Mouse (Mus musculus) intestine, embryonic 14.5 days (tissue): Measurements from ENCODE around the gene Atn1. TPM values are rescaled to one million over a fixed set of nuclear protein-coding genes. Genes with fewer than 3 reads are reported as not detected.

Experiments
- ATAC-seq: fragments of 200-750 bp; cut with Nextera tagmentation; replicated peaks from 2 replicates; pipeline ENCODE4 v1.8.0; 2017; ENCODE audit warnings: low read depth, moderate number of reproducible peaks, moderate TSS enrichment, moderate library complexity; ENCODE audit not compliant: low FRiP score, low TSS enrichment
- DNase-seq: peaks from one replicate; pipeline ENCODE4 v3.0.0-alpha.2; 2018; ENCODE audit warnings: low spot score
- H3K27ac ChIP-seq: fragments of 300-500 bp; sonication (generic); 2 replicates; pipeline ENCODE4 v1.5.1; 2014; ENCODE audit warnings: low read depth, mild to moderate bottlenecking, control low read depth
- H3K27me3 ChIP-seq: fragments of 300-500 bp; sonication (generic); replicated peaks from 2 replicates; pipeline ENCODE4 v1.6.1; 2014; ENCODE audit warnings: low read length, control low read depth; ENCODE audit not compliant: control insufficient read depth, insufficient read depth
- H3K36me3 ChIP-seq: fragments of 300-500 bp; sonication (generic); 2 replicates; pipeline ENCODE4 v1.6.1; 2014; ENCODE audit warnings: low read length, control low read depth; ENCODE audit not compliant: control insufficient read depth, insufficient read depth
- H3K4me1 ChIP-seq: fragments of 300-500 bp; sonication (generic); replicated peaks from 2 replicates; pipeline ENCODE4 v1.6.1; 2014; ENCODE audit warnings: low read length, control low read depth, mixed read lengths; ENCODE audit not compliant: control insufficient read depth, insufficient read depth
- H3K4me2 ChIP-seq: fragments of 300-500 bp; sonication (generic); 2 replicates; pipeline ENCODE4 v1.6.1; 2014; ENCODE audit warnings: low read length
- H3K4me3 ChIP-seq: fragments of 300-500 bp; sonication (generic); 2 replicates; pipeline ENCODE4 v1.5.1; 2014; ENCODE audit warnings: low read depth, low read length, control low read depth, mixed read lengths
- H3K9ac ChIP-seq: fragments of 300-500 bp; sonication (generic); 2 replicates; pipeline ENCODE4 v1.6.1; 2014; ENCODE audit warnings: mild to moderate bottlenecking, low read length
- H3K9me3 ChIP-seq: fragments of 300-500 bp; sonication (generic); 2 replicates; pipeline ENCODE4 v1.6.1; 2016; ENCODE audit warnings: low read length, control low read depth; ENCODE audit not compliant: control insufficient read depth
- WGBS: fragments of 180-500 bp; shearing (Covaris S2); extraction: QIAGEN DNeasy Blood & Tissue Kit; methylation state at CpG from one replicate; pipeline ENCODE4 v1.1.7; 2014; 5-methylcytosine and 5-hydroxymethylcytosine counted together
- polyA plus RNA-seq: library from polyadenylated mRNA; unstranded; fragments of >200 nt; fragmentation: Nextera tagmentation; extraction: Ambion mirVana; gene quantifications from 2 replicates; pipeline ENCODE4 v1.2.1, GENCODE M21; 2014

Gene Atn1
- polyA plus RNA-seq, 1 experiment from 2014 or later, result 12.1 TPM

DNA sequence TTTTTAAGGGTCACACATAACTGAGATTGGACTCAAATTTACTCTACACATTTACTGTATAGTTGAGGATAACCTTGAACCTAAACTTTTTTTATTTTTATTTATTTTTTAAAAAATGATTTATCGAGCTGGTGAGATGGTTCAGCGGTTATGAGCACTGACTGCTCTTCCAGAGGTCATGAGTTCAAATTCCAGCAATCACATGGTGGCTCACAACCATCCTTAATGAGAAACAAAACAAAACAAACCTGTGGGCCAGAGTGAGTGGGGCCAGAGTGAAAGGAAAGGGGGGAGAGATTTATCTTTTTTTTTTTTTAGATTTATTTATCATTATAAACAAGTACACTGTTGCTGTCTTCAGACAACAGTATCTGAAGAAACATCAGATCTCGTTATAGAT is 35.6 kb upstream of the Atn1 start:
- ATAC-seq, result no peak
- WGBS, result 82% methylated on average over 3 of the region's 3 CpGs
- Histone ChIP-seq H3K4me3 (no peak overlapping the region), H3K9me3 (no peaks in the 10 kb centered on the region), H3K4me2 (no peak overlapping the region), H3K27ac (no peak overlapping the region), H3K9ac (no peak overlapping the region), H3K36me3 (no peaks in the 10 kb centered on the region), H3K27me3 (no peaks in the 10 kb centered on the region), H3K4me1 (no peaks in the 10 kb centered on the region)
- DNase-seq, result no peak

DNA sequence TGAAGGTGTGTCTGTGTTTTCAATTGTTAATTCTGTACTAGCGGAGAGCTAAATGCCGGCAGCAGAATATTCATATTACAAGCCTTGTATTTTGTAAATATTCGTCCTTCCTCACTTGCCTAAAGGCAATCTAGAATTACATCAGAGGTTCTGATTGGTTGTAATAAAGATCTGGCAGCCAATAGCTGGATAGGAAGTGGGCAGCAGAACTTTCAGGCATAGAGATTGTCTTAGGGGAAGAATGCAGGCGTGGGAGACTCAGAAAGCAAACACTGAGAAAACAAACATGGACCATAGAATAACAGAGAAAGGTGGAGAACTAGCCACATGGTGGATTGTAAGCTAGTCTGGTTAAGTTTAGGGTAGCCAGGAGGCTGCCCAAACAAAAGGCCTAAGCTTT is 33.8 kb upstream of the Atn1 start:
- no peak for DNase-seq
- no peak for ATAC-seq

DNA sequence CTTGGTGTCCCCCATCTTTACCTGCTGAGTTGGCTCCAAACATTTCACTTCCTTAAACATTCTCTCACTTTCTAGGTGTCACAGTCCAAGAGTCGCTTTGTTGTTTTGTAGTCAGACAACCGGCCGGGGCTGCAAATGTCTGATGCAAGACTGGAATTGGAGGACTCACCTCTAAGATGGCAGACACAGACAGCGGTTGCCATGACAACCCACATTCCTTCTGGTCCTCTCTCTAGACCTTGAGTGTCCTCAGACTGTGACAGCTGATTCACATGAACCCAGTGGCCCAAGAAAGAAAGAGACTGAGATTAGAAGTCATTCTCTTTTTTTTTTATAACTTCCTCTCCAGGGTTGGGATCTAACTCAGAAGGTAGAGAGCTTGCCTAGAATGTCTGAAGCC is 33.2 kb upstream of the Atn1 start:
- no peaks in the 10 kb centered on the region for H3K27me3 ChIP-seq
- no peaks in the 10 kb centered on the region for H3K9me3 ChIP-seq
- no peaks in the 10 kb centered on the region for H3K4me1 ChIP-seq
- H3K27ac ChIP-seq, result no peak overlapping the region
- H3K4me3 ChIP-seq, result no peak overlapping the region
- DNase-seq (no peak), ATAC-seq (no peak)
- WGBS, result 88% methylated on average over 4 of the region's 4 CpGs
- no peaks in the 10 kb centered on the region for H3K36me3 ChIP-seq
- no peak overlapping the region for H3K4me2 ChIP-seq
- no peak overlapping the region for H3K9ac ChIP-seq

More for the DNA sequence above, 33.8 kb upstream of the Atn1 start:
- Histone ChIP-seq H3K4me3 (no peak overlapping the region), H3K27me3 (no peaks in the 10 kb centered on the region), H3K9me3 (no peaks in the 10 kb centered on the region), H3K36me3 (no peaks in the 10 kb centered on the region), H3K4me2 (no peak overlapping the region), H3K27ac (no peak overlapping the region), H3K9ac (no peak overlapping the region), H3K4me1 (no peaks in the 10 kb centered on the region)
- WGBS, result 63% methylated on average over 4 of the region's 4 CpGs

DNA sequence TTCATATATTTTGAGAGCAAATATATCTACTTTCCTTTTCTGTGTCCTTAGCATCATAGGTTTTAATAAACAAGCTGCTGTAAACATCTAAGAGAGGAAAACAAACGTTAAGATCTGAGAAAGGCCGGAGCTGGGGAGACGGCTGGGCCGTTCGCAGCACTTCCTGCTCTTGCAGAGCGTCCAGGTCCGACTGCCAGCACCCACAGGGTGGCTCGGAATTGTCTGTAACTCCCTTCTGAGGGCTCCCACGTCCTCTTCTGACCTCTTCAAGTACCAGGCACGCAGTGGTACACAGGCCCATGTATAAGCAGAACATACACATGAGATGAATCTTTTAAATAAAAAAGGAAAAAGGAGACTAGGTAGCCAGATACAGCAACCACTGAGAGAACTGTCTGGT is 31.4 kb upstream of the Atn1 start:
- Histone ChIP-seq H3K9me3 (no peaks in the 10 kb centered on the region), H3K36me3 (no peaks in the 10 kb centered on the region), H3K4me2 (no peak overlapping the region), H3K27me3 (no peaks in the 10 kb centered on the region), H3K4me1 (no peaks in the 10 kb centered on the region), H3K9ac (no peak overlapping the region), H3K4me3 (no peak overlapping the region), H3K27ac (no peak overlapping the region)
- WGBS, result 71% methylated on average over 10 of the region's 10 CpGs
- DNase-seq (no peak), ATAC-seq (no peak)

DNA sequence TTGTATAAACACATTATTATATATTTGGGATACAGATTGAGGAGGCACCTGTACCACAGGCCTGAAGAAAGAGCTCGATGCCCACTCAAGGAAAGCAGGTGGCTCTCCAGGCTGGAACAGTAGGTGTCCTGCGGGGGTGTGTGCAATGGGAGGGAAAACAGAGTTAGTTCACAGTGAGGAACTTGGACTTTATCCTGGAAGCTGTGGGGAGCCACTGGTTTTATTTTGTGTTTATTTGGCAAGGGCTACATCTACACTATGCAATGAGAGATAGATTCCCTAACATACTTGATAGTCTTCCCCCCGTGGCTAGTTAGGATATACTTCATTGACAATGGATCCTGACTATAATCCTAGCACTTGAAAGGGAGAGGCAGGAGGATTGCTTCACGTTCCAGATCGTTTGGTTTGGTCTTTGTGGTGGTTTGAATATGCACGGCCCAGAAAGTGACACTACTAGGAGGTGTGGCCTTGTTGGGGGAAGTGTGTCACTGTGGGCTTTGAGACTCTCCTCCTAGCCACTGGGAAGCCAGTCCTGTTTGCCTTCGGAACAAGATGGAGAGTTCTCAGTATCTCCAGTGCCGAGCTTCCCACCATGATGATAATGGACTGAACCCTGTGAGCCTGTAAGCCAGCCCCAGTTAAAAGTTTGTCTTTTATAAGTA is 30.6 kb upstream of the Atn1 start:
- Histone ChIP-seq H3K36me3 (no peaks in the 10 kb centered on the region), H3K27ac (no peak overlapping the region), H3K9ac (no peak overlapping the region), H3K4me2 (no peak overlapping the region), H3K4me3 (no peak overlapping the region), H3K4me1 (0 out of 2 replicates have a peak, but pooled peaks cover 4% of the 10 kb centered on the region), H3K9me3 (no peaks in the 10 kb centered on the region), H3K27me3 (no peaks in the 10 kb centered on the region)
- no peak for DNase-seq
- WGBS, result 59% methylated on average over 8 of the region's 8 CpGs
- no peak for ATAC-seq

DNA sequence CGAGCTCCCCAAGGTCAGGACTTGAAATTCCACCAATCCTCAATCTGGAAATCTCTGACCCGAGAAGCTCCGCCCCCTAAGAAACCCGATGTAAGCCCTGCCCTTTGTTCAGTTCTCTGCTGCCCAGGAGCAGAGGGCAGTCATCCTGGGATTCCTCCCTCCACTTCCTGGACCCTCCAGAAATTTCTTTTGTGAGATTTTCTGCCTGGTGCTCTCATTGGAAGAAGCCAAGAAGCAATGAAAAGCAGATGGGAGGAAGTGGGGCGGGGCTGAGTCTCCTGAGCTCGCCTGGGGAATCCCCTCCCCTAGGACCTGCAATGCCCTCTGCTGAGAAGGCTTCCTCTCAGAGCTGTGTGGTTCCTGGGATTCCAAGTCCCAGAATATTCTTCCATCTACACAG is 26.1 kb upstream of the Atn1 start:
- peak overlapping the region; percentile 44 for H3K4me2 ChIP-seq
- H3K9ac ChIP-seq, result no peak overlapping the region
- H3K36me3 ChIP-seq, result no peaks in the 10 kb centered on the region
- WGBS, result 26% methylated on average over 6 of the region's 6 CpGs
- 0 out of 2 replicates have a peak, but pooled peaks cover 10% of the 10 kb centered on the region for H3K27me3 ChIP-seq
- H3K27ac ChIP-seq, result no peak overlapping the region
- peak; percentile 62 for DNase-seq
- no peaks in the 10 kb centered on the region for H3K9me3 ChIP-seq
- H3K4me3 ChIP-seq, result peak overlapping the region; percentile 17; the same call in 1 of the 2 replicates
- H3K4me1 ChIP-seq, result peaks cover 14% of the 10 kb centered on the region; the same call in 1 of the 2 replicates
- no peak; the same call in 1 of the 2 replicates for ATAC-seq

DNA sequence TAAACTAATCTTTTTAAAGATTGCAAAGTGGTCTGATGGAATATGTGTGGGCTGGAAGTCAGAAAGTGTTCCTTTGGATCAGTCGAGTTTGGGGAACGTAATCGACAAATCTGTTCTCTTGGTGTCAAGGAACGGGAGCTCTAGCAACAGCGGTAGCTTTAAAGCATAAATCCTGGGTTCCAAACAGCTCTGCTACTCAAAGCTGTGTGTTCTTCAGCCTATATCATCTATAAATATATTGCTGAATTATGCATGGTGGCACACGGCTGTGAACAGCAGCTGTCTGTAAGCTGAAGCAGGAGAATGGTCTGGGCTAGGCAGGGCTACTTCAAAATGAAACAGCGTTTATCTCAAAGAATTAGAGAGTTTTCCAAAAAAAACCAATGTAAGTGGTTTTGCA is 24.6 kb upstream of the Atn1 start:
- Histone ChIP-seq H3K27me3 (0 out of 2 replicates have a peak, but pooled peaks cover 10% of the 10 kb centered on the region), H3K36me3 (no peaks in the 10 kb centered on the region), H3K27ac (no peak overlapping the region), H3K4me3 (no peak overlapping the region), H3K9me3 (no peaks in the 10 kb centered on the region), H3K9ac (no peak overlapping the region), H3K4me1 (peaks cover 14% of the 10 kb centered on the region; the same call in 1 of the 2 replicates), H3K4me2 (no peak overlapping the region)
- ATAC-seq, result no peak
- no peak for DNase-seq
- 87% methylated on average over 7 of the region's 7 CpGs for WGBS

DNA sequence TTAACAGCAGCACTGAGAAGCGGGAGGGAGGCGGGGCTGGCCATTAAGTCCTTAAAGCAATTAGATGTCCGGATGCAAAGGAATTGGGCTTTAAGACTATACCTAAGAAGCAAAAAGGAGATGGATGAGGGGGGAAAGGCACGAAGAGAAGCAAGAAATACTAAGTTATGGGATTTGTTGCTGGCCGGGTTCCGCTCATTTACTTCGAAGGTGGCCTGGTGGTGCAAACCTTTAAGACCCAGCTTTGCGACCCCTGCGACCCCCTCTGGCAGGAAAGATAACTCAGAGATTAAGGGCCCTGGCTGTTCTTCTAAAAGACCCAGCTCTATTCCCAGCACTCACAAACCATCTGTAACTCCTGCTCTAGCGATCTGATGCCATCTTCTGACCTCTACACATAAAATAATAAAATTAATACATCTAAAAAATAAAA is 23.7 kb upstream of the Atn1 start:
- peak overlapping the region; percentile 40 for H3K4me3 ChIP-seq
- no peak; the same call in 1 of the 2 replicates for ATAC-seq
- no peak overlapping the region for H3K27ac ChIP-seq
- H3K4me1 ChIP-seq, result peaks cover 14% of the 10 kb centered on the region; the same call in 1 of the 2 replicates
- H3K9me3 ChIP-seq, result no peaks in the 10 kb centered on the region
- H3K27me3 ChIP-seq, result 0 out of 2 replicates have a peak, but pooled peaks cover 10% of the 10 kb centered on the region
- H3K4me2 ChIP-seq, result peak overlapping the region; percentile 73
- H3K9ac ChIP-seq, result peak overlapping the region; percentile 29; the same call in 1 of the 2 replicates
- no peak for DNase-seq
- WGBS, result 5% methylated on average over 10 of the region's 10 CpGs
- no peaks in the 10 kb centered on the region for H3K36me3 ChIP-seq
